Mouse (Mus musculus): ENCODE measurements around the gene Ankrd33. TPM values are rescaled to one million over a fixed set of nuclear protein-coding genes. Genes with fewer than 3 reads are reported as not detected.

Gene Ankrd33
- total and polyA plus RNA-seq, 3 experiments, result not detected

DNA sequence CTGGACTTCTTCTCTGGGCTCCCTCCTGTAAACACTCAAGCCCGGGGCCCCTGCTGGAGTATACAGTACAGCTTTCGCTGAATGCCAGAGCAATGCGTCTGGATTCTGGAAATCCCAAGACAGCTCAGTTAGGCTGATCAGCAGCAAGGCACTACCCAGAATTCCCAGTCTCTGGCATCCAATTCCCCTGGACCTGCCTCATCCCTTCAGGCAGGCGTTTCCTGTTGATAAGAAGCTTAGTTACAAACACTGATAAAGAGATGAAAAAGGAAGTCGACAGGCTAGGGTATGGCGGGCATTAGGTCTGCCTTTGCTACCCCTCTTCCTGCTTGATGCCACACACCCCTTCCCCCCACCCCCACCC is 32.3 kb downstream of the Ankrd33 start (continued):
- peak; percentile 71 for TF ChIP-seq ELF1 (IDR thresholded peaks at IDR 0.05; ENCODE audit: low read depth, low read length)

DNA sequence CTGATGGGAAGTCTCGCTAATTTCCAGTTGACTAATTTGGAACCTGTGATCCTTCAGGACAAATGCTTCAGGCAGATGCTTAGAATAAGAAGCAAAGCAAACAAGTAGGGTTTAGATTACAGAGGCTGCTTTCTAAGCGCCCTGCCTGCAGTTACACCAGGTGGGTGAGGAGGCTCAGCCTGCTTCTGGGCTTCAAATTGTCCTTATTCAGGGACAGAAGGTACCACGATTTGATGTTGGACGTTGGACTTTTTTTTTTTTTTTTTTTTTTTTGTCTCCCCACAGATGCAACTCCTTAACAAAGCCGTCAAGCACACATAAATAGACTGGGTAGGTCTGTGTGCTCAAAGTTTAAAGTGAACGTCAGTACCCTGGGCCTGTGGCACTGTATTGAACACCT is 33.0 kb downstream of the Ankrd33 start:
- Histone ChIP-seq H3K27ac (ENCODE audit: control insufficient read depth, low read depth, low read length) (peak overlapping the region; percentile 87), H3K9ac (ENCODE audit: control insufficient read depth, low read depth, low read length, poor library complexity, severe bottlenecking) (peak overlapping the region; percentile 56), H3K4me1 (ENCODE audit: control insufficient read depth in 1 of 2, insufficient read depth in 2 of 2, low read length in 2 of 2) (peaks cover 36 to 76% of the 10 kb centered on the region in 2 experiments), H3K36me3 (ENCODE audit: control insufficient read depth in 1 of 2, insufficient read depth in 2 of 2, low read length in 2 of 2) (peaks cover 0 to 56% of the 10 kb centered on the region in 2 experiments; a peak in 2 of 4 replicates), H3K4me3 (ENCODE audit: control insufficient read depth in 1 of 2, insufficient read depth in 1 of 2, low read depth in 2 of 2, low read length in 2 of 2) (no peak overlapping the region), H3K79me2 (ENCODE audit: control insufficient read depth, insufficient read depth, low read length, poor library complexity) (no peaks in the 10 kb centered on the region; the same call in 1 of the 2 replicates), H3K27me3 (ENCODE audit: control insufficient read depth in 1 of 2, insufficient read depth in 2 of 2, low read length in 2 of 2) (no peaks in the 10 kb centered on the region), H3K9me3 (replicated peaks; ENCODE audit: insufficient read depth, low read length) (no peaks in the 10 kb centered on the region)
- DNase-seq (ENCODE audit: low read depth, low spot score), result no peak
- no peak for TF ChIP-seq ELF1 (IDR thresholded peaks at IDR 0.05; ENCODE audit: low read depth, low read length)
- TF ChIP-seq GABPA (IDR thresholded peaks at IDR 0.05; ENCODE audit: low read depth, low read length), result no peak
- peak; percentile 63; the same call in 1 of the 2 replicates for TF ChIP-seq ZNF384 (IDR thresholded peaks at IDR 0.05; ENCODE audit: low read depth, low read length)
- TF ChIP-seq MYB (IDR thresholded peaks at IDR 0.05; ENCODE audit: low read depth, low read length), result 0 out of 2 replicates have a peak, but pooled peaks have one; percentile 3

DNA sequence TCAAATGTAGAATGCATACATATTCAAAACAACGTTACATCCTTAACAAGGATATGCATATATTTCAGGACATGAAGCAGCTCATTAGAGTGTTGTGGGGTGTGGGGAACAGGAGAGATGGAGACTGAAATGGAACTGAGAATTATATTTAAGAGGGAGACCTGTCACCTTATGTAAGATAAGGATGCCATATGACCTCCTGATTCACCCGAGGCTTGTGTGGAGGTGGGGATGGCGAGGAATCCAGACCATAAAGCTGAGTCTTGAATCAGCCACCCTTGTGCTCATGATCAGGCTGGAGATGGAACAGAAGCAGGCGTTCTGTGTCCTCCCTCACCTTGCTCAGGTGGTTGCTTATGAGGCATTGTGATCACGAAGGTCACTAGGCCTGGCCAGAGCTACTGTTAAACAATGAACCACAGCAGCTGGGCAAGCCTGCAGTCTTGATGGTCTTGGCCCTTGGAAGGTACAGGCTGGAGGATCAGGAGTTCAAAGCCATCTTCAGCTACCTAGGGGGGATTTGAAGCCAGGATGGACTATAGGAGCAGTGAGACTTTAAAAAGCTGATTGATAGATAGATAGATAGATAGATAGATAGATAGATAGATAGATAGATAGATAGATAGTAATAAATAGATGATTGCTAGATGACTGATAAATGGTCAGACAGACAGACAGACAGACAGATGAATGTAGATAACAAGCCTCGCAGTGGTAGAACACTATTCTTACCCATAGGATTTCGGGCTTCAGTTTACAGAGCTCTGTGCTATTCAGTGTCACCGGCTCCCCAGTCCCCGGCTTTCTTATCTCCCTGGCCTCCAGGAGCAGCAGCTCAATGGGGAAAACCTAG is 36.1 kb downstream of the Ankrd33 start:
- Histone ChIP-seq H3K27me3 (ENCODE audit: control insufficient read depth in 1 of 2, insufficient read depth in 2 of 2, low read length in 2 of 2) (no peaks in the 10 kb centered on the region), H3K9ac (ENCODE audit: control insufficient read depth, low read depth, low read length, poor library complexity, severe bottlenecking) (0 out of 2 replicates have a peak overlapping the region, but pooled peaks have one; percentile 4), H3K36me3 (ENCODE audit: control insufficient read depth in 1 of 2, insufficient read depth in 2 of 2, low read length in 2 of 2) (peaks cover 0 to 59% of the 10 kb centered on the region in 2 experiments; a peak in 2 of 4 replicates), H3K4me3 (ENCODE audit: control insufficient read depth in 1 of 2, insufficient read depth in 1 of 2, low read depth in 2 of 2, low read length in 2 of 2) (no peak overlapping the region), H3K27ac (ENCODE audit: control insufficient read depth, low read depth, low read length) (peak overlapping the region; percentile 8; the same call in 1 of the 2 replicates), H3K9me3 (replicated peaks; ENCODE audit: insufficient read depth, low read length) (no peaks in the 10 kb centered on the region), H3K79me2 (ENCODE audit: control insufficient read depth, insufficient read depth, low read length, poor library complexity) (no peaks in the 10 kb centered on the region), H3K4me1 (ENCODE audit: control insufficient read depth in 1 of 2, insufficient read depth in 2 of 2, low read length in 2 of 2) (peaks cover 45 to 71% of the 10 kb centered on the region in 2 experiments)
- DNase-seq (ENCODE audit: low read depth, low spot score), result peak; percentile 67
- TF ChIP-seq SMC3 (IDR thresholded peaks at IDR 0.05; ENCODE audit: low read depth, low read length) (no peak), ZC3H11A (IDR thresholded peaks at IDR 0.05; ENCODE audit: low read depth, low read length) (peak; percentile 17; the same call in 1 of the 2 replicates), ETS1 (IDR thresholded peaks at IDR 0.05; ENCODE audit: low read depth, low read length) (peak; percentile 73), GATA1 (IDR thresholded peaks at IDR 0.05; ENCODE audit: low read depth, low read length) (peak; percentile 79), ZMIZ1 (IDR thresholded peaks at IDR 0.05; ENCODE audit: low read depth, low read length) (peak; percentile 100), ZKSCAN1 (IDR thresholded peaks at IDR 0.05; ENCODE audit: low read depth, low read length) (no peak), TBP (IDR thresholded peaks at IDR 0.05; ENCODE audit: low read depth, low read length) (peak; percentile 95), RCOR1 (IDR thresholded peaks at IDR 0.05; ENCODE audit: low read depth, low read length) (no peak), NELFE (IDR thresholded peaks at IDR 0.05; ENCODE audit: low read depth, low read length) (peak; percentile 17; the same call in 1 of the 2 replicates), POLR2AphosphoS5 (IDR thresholded peaks at IDR 0.05; ENCODE audit: borderline replicate concordance, low read depth, low read length) (peak; percentile 88; the same call in 1 of the 2 replicates), POLR2AphosphoS2 (IDR thresholded peaks at IDR 0.05; ENCODE audit: low read length) (peak; percentile 85), SIN3A (IDR thresholded peaks at IDR 0.05; ENCODE audit: low read length) (peak; percentile 18; the same call in 1 of the 2 replicates), POLR2A (IDR thresholded peaks at IDR 0.05; ENCODE audit: control insufficient read depth in 1 of 2, insufficient read depth in 1 of 2, low read depth in 1 of 2, low read length in 2 of 2, poor library complexity in 1 of 2) (peak; percentile 79 to 89), MXI1 (IDR thresholded peaks at IDR 0.05; ENCODE audit: low read depth, low read length) (no peak), E2F4 (IDR thresholded peaks at IDR 0.05; ENCODE audit: borderline replicate concordance, low read depth, low read length) (no peak), MAFK (IDR thresholded peaks at IDR 0.05; ENCODE audit: borderline replicate concordance, low read depth, low read length) (no peak), MEF2A (IDR thresholded peaks at IDR 0.05; ENCODE audit: extremely low read depth, insufficient replicate concordance, low read depth, low read length, poor library complexity, severe bottlenecking) (no peak)
